Mouse (Mus musculus): ENCODE data around the gene Anxa1.

Anxa1 gene

GRCm38 (mm10) chr19:20381207-20381752 is 9.5 kb downstream of the Anxa1 start:
- WGBS, result 48% methylated on average over 2 of the region's 2 CpGs

GRCm38 (mm10) chr19:20370175-20370574 is 20.6 kb downstream of the Anxa1 start:
- WGBS, result 95% methylated on average over 2 of the region's 2 CpGs

GRCm38 (mm10) chr19:20366571-20366970 is 24.2 kb downstream of the Anxa1 start:
- 88% methylated on average over 5 of the region's 5 CpGs for WGBS

GRCm38 (mm10) chr19:20366010-20366409 is 24.7 kb downstream of the Anxa1 start:
- 64% methylated on average over 2 of the region's 2 CpGs for WGBS

GRCm38 (mm10) chr19:20365364-20365763 is 25.4 kb downstream of the Anxa1 start:
- WGBS, result 88% methylated on average over 2 of the region's 2 CpGs

GRCm38 (mm10) chr19:20364931-20365330 is 25.8 kb downstream of the Anxa1 start:
- 89% methylated on average over 13 of the region's 13 CpGs for WGBS

- 73% methylated on average over 10 of the region's 10 CpGs for WGBS
These were observed 27.5 kb downstream of the Anxa1 start for GRCm38 (mm10) chr19:20363221-20363620.

GRCm38 (mm10) chr19:20361917-20362577 is 28.7 kb downstream of the Anxa1 start:
- 49% methylated on average over 2 of the region's 2 CpGs for WGBS

- WGBS, result 83% methylated on average over 5 of the region's 5 CpGs
These were observed 32.1 kb downstream of the Anxa1 start for GRCm38 (mm10) chr19:20358679-20359078.

- WGBS, result 5% methylated on average over 8 of the region's 8 CpGs
These were observed 45.3 kb downstream of the Anxa1 start for GRCm38 (mm10) chr19:20345317-20345917.

GRCm38 (mm10) chr19:20344511-20345316 is 46.0 kb downstream of the Anxa1 start:
- WGBS, result 23% methylated on average over 11 of the region's 11 CpGs

- 49% methylated on average over 10 of the region's 10 CpGs for WGBS
These were observed 46.7 kb downstream of the Anxa1 start for GRCm38 (mm10) chr19:20344052-20344451.

All from cerebral cortex, adult 2 months (tissue).